Mouse (Mus musculus) adrenal gland, postnatal 4 days (tissue): ENCODE measurements around the gene Nat9. TPM values are rescaled to one million over a fixed set of nuclear protein-coding genes. Genes with fewer than 3 reads are reported as not detected.

Experiments used
- DNase-seq, 2 experiments: peaks; one replicate each; pipeline ENCODE4 v3.0.0; 2021 to 2022; ENCODE audit warnings: low spot score in 2 of 2, mixed read lengths in 2 of 2
- total RNA-seq, 2 experiments: library from RNA; stranded (reverse); gene quantifications; 2 replicates each; pipeline ENCODE4 v1.2.3; 2021

The Nat9 gene
- total RNA-seq, 2 experiments from 2014 or later, result 21.6 to 22.1 TPM

DNA sequence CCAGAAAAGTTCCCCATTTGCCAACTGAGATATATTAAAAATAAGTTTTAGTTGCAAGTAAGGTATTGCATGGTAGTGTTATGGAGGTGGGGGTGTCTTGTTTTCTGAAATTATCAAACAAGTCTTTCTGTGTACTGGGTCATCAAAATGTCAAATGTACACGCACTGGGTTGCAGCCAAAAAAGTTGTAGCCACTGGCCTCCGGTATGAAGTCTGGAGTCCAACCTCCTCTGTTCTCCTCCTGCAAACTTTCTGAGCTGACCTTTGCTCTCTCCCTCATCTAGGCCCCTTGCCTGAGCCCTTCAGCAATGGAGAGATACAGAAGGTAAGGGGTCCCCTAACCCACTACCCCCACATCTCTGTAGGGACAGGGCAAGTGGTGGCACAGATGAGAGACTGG, 8.9 kb downstream of the Nat9 start:
- no peak for DNase-seq

DNA sequence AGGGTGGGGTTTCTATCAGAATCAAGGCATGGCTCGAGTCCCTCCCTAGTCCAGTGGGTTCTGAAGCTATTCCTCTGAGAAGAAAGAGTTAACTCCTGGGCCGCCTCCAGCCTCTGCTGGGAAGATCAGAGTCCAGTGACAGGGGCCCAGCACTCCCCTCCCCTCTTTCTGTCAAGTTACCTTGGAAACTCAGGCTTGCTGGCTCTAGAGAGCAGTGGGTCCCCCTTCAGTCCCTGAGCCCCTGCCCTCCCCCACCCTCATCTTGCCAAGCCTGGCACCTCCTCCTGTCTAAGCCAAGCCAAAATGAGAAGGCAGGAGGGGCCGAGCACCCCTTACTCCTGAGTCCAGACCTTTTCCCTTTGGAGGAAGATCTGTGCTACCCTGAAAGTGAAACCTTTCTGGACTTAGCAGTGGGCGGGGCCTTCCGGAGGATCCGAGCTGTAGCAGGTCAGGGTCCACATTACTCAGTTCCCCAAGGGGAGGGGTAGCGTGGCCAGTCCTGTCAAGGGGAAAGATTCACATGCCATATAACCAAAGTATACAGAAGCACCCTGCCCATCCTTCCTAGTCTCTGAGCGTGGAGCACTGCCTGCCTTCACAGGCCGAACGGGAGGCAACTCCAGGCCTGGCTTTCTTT, 10.0 kb downstream of the Nat9 start:
- DNase-seq, result no peak

DNA sequence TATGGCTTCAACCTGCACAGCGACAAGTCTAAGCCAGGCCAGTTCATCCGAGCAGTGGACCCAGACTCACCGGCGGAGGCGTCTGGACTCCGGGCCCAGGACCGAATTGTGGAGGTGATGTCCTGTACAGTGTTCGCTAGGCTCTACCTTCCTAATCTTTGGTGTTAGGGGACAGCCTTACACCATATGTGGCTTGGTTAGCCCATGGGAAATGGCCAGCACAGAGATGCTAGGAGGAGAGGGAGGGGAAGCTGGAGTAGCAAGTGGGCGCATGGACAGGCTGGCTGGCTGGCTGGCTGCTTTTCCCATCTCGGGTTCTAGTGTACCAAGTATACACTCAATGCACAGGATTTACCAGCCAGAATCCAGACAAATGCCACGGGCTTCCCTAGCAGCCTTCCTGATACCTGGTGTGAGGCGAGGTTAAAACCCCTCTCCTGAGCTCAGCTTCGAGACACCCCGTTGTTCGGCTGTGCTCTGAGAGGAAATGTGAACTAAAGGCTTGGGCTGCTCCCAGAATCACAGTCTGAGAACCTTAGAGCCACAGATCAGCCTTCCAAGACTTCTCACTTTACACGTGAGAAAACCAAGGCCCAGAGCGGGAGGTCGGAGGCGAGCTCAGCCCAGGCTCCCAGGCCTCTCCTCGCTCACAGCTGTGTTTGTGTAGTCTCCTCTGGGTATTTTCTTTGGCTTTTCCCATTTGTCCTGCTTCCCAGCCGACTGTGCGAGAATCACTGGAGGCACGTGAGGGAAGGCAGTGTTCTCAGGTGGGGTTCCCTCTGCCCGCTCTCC, 11.1 kb downstream of the Nat9 start:
- no peak for DNase-seq

DNA sequence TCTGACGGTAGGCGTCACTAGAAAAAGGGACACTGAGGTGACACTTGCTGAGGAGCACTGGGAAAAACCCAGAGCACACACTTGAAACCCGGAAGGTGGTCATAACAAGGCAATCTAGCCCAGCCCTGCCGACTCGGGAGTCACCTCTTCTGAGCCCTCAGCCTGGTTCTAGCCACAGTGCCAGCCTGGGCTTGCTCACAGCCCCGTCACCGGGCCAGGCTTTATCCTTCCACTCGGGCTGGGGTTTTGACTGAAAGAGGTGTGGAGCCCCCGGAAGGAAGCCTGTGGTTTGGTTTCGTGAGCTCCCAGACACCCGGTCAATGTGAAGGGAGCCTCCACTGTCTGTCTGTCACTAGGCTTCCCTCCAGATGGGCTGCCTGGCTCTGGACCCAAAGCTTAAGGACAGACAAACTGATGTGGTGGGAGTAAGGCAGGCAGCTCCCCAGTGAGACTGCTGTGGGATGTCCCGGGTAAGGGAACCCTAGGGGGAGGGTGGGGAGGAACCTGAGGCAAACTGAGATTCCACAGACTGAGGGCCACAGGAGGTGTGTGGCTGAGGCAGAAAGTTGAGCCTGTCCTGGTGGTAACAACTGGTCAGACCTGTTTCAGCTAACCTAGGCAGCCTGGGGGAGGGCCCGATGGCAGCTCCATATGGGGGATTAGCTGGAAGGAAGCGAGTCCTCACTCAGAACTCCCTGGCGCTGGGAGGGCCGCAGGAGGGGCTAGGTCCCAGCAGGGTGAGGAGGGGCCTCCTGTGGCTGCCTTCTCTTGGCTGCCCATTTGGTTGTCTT, 13.9 kb downstream of the Nat9 start:
- DNase-seq, result no peak

DNA sequence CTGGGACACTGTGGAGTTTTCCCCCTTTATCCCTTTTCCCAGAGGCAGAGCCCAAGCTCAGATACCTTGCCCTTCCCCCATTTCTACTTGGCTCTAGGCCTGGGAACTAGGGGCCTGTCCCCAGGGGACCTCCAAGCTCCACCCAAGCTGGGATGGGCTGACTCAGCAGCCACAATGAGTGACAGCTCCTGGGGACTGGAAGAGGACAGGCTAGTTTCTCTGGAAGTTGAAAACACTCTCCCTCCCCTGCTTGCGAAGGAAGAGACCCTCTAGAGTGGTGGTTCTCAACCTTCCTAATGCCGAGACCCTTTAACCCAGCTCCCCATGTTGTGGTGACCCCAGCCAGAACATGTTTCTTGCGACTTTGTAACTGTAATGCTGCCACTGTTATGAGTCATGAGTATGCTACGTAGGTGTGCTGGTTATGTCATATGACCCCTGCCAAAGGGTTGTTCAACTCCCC, 14.8 kb downstream of the Nat9 start:
- DNase-seq, result no peak

DNA sequence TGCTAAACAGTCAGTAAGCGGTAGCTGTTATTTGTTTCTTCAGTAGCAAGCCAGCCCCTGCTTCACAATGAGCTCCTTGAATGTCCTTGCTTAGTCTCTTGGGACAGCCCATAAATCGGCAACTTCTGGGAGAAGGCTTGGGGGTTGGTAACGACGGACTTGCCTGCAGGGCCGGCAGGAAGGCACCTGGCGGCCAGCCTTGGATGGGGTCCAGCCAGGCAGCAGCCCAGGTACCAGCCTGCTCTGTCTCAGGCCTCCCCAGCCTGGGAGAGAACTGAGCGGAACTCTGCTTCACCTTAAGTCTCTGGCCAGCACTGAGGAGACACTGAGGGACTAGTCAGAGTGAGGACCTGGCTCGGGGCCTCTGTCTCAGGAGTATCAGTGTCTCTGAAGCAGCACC, 16.5 kb downstream of the Nat9 start:
- no peak for DNase-seq

DNA sequence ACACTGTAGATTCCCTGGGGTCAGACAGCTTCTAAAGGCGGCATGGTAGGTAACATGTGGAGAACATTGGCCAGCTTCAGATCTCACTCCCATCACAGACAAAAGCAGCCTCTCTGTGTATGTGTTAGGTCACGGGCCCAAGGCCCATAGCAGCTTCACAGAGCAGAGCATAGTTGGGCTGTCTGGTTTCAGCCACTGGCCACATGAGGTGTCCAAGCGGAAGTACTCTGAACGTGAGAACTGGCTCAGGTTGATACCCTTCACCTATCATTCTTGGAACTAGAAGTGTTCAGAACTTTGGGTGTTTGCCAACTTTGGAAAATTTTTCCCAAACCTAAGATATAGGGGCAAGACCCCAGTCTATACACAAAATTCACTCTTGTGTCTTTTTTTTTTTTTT, 18.2 kb downstream of the Nat9 start:
- no peak for DNase-seq

DNA sequence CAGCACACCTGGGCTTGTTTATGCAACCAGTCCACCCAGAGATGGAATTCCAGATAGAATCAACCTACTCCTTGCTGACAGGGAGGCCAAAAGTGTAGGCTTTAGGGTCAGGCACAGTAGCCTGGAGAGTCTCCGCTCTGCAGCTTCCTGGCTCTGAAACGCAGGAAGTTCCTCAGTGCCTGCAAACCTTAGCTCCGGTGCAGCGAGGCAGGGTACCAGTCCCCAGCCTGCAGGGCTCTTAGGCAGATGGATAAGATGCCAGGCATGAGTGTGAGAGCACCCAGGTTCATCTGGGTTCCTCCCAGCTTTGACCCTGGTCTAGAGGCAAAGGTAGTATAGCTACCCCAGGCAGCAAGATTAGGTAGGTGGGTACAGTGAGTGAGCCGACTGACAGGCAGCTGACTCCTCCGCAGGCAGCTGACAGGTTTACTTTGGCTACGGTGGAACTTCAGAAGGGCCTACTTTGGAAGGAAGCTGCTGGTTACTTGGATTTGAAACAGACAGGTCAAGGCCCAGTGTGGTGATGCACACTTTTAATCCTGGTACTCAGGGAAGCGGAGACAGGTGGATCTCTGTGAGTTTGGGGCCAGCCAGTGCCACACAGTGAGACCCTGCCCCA, 19.9 kb downstream of the Nat9 start:
- DNase-seq, result no peak

DNA sequence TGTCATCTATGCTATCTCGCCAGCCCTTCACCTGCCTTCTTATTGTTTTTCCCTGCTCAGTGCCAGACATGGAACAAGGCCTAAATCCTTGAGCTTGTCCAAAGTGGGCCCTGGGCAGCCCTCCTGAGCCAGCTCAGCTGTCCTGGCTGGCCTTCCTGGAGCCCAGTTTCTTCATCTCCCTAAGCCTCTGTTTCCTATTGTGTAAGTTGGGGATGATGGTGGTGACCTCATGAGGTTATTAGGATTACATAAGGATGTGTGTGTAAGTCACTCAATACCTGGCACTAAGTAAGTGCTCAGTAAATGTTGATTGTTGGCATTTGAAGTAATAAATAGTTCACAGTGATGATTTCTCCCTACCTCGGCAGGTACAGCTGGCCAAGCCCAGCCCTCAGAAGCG, 20.9 kb downstream of the Nat9 start:
- DNase-seq, result no peak

DNA sequence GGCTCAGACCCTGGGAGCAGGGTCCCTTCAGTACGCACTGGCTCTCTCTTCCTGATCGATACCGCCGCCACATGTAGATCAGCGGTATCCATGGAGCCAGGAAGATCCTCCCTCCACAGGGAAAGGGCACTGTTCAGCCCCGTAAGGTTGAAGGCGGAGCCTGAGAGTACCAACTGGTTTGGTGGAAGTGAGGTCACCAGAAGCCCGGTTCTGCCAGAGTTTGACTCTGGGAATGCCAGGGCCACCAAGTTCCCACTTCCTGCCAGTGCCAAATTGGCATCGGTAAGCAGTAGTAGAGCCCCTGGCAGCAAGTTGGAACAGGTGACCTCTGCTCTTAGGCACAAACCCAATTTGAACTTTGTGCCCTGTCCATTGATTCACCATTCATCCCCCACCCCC, 22.7 kb downstream of the Nat9 start:
- DNase-seq, result no peak

DNA sequence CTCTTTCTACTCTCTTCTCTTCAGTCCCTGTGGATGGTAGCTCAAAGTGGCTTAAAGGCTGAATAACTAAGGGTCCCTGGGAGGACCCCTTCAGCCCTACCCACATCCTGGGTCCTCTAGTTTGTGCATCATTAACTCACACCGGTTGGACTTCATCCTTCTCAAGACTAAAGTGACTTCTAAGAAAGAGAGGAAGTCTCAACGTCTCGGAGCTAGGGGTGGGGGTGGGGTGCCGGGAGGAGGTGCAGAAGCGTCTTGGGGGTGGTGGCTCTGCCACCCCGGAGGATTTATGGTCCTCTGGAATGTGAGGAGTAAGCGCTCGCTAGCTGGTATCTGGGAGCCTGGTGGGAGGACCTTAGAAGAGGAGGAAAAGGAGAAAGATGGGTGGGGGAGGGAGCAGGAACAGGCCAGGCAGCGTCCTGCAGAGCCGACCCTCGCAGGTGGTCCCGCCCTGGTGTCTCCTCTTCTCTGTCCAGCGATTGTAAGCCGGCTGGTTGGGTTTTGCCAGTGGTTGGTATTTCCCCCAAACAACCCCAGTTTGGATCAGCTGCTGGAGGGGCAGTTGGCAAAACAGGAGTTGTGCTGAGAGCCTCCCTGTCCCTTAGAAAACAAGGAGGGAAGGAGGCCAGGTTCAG, 23.2 kb downstream of the Nat9 start:
- no peak for DNase-seq

DNA sequence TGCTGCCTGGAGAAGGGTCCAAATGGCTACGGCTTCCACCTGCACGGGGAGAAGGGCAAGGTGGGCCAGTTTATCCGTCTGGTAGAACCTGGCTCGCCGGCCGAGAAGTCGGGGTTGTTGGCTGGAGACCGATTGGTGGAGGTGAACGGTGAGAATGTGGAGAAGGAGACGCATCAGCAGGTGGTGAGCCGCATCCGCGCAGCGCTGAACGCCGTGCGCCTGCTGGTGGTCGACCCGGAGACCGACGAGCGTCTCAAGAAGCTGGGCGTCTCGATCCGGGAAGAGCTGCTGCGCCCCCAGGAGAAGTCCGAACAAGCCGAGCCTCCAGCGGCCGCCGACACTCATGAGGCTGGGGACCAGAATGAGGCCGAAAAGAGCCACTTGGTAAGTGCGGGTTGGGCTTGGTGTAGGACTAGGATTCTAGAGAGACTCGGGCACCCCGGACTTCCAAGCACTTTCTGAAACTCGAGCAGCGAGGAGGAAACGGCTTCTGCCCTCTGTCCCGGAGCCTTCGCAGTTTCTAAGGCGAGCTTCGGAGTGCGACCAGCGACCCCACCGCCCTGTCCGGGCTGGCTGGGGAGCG, 24.0 kb downstream of the Nat9 start:
- no peak for DNase-seq

DNA sequence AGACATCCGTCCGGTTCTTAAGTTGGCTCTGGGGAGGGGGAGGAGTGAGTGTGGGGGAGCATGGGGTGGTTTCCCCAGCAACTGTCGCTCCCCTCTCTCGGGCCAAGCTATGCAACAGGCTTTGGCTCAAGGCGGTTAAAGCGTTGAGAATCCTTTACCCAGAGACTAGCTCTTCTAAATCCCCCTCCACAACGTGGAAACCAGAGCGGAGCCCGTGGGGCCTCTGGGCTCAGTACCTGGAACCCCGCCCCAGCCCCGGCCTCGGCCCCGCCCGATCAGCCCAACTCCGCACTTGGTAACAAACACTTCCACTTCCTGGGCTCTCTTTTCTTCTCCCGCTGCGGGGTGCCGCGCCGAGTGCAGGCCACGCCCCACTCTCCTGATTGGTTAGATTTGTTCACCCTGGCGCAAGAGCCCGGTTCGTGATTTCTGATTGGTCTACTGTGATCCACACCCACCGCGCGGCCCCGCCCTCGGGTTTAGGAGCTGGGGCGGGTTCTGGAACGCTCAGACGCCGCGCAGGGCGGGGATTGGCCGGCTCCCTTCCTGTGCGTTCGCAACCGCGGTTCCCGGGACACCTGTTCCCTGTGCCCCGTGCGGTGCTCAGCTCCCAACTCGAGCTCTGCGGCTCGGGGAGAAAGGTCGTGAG, 24.7 kb downstream of the Nat9 start, which contains the start of gene Slc9a3r1:
Gene Slc9a3r1 (plus strand): TSS at position 510 of the 649 bp plus-strand sequence.
- DNase-seq, result peak; percentile 86 to 98

DNA sequence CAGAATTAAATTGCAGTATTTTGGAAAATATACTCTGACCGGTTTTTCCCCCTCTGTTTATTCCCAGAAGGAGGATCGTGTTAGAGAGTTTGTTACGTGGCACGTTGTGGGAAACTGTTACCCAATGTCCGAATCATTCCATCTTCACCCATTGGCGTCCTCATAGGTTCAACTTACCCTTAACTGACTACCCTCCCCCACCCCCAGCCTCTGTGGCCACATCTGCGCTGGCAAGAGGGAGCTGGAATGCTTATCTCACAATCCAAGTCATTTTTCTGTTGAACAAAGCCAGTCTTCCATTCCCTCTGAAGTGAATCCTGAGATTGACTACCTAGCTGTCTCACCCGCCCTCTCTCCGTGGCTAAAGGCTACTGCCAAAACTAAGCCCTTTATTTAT, 25.5 kb downstream of the Nat9 start:
- DNase-seq, result no peak

DNA sequence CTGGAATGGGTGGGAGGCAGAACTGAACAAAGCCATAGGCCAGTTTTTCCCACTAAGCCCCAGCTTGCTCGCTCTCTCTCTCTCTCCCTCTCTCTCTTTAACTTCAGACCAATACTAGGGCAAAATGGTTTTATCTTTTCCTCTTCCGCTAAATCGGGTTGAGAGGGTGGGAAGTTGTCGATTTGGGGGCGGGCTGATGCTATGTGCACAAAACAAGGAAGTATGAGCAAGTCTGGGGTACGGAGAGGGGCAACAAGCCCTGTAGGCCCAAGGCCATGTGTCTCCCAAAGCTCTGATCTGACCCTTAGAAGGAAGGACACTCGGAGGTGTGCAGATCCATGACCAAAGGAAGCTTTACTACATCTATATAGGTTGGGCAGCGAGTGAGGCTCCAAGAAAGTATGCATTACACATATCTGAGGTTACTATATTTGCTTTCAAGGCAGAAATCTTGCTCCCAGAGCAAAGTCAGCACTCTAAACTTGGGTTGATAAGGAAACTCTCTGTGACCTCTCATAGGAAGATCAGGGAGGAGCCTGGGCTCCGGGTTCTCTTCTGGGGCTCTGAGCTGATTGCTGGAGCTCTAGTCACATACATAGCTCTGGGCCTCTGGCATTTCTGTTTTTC, 26.0 kb downstream of the Nat9 start:
- DNase-seq, result no peak

DNA sequence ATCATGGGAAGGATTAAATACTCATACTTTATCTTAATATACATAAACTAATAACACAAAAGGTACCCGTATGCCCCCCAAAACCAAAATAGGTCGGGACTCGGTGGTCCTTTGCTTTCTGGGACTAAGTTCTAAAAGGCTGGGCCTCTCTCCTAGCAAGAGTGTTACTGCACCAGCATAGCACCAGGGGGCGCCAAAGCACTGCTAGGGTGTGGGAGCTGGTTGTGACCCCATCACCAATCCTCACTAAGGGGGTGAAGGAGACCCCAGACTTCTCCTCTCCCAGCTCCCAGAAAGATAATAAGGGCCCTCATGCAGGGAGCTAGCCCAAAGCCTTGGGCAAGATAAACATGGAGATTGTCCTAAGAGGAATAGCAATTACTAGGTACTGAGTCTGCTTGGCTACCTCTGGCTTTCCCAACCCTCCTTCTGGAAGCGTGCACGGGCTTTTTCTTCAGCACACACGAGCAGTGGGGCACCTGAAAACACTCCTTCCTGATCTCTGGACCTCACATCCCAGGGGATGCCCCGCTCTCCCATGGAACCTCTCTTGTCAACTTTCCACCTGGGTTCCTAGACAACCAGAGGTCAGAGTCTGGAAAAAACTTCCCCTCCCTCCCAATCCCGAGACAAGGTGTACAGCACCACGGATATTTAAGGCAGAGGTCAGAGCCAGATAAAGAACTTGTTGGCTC, 26.6 kb downstream of the Nat9 start:
- DNase-seq, result peak; percentile 52 to 73

DNA sequence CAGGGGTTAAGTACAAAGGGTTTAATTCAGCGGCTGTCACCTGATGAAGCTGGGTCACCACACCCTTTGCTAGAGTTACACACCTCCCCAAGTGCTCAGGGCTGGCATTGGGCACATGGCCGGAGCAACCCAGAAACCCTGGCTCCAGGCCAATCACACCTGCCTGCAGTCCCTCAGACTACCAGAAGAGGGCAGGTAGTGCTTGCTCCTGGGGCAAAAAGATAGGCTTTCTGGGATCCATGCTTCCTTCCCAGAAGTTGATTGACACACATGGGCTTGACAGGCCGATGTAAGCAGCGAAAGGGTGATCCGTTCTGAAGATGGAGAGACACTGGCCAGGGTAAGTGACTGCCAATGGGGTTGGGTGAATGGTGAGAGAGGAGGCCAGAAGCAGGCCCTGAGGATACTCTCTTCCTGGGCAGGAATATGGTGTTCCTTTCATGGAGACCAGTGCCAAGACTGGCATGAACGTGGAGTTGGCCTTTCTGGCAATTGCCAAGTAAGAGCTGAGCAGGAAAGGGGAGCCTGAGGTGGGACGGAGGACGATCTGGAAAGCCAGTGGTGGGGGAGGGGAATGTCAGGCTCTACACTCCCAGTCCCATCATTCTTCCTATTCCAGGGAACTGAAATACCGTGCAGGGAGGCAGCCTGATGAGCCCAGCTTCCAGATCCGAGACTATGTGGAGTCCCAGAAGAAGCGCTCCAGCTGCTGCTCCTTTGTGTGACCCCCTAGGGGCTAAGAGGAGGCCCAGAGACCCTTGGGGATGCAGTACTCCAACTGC, 27.5 kb downstream of the Nat9 start:
- peak; percentile 59 to 72 for DNase-seq
